Mouse (Mus musculus) urinary bladder, postnatal 10 days (tissue): ENCODE results near the gene Zmym3.
"Not testable (repeated sequence)": the region's sequence is repeated elsewhere in the genome, so short reads cannot be mapped to it uniquely, and the experiment has no call there.

Experiments
- DNase-seq: peaks from one replicate; pipeline ENCODE4 v3.0.0; 2022; ENCODE audit warnings: low spot score

Gene Zmym3

DNA sequence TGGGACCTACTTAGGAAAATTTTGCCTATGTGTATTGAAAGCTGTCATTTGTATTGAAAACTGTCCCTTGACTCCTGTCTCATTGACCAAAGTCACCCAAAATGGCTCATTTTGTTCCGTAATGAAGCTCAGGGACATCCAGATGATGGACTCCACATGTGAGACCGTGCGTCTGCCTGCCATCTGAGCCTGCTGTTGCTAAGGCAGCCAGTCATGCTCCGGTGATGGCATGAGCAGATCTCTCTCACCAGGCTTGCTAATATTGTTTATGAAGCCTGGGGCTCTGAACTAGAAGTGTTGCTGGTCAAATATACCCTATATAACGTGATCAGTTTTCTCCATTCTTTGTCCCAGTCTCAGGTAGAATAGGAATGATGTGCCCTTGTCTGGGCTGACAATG lies 47.7 kb downstream of the Zmym3 start:
- DNase-seq: no peak

DNA sequence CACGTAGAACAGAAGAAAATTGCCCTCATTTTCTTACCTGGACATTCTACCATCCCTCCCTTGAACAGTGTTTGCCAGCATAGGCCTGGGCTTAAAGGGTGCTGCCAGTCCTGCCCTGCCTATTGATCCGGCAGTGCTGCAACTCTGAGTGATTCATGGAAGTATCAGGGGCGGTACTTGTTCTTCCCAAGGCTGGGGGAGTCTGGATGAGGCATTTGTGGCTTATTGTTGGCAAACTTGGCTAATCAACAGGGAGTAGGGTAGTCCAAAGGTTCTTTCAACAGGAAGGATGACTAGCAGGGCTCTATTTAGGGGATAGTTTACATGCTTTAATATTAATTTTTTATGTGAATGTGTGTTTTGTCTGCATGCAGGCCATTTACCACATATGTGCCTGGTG lies 50.1 kb downstream of the Zmym3 start:
- no peak for DNase-seq

DNA sequence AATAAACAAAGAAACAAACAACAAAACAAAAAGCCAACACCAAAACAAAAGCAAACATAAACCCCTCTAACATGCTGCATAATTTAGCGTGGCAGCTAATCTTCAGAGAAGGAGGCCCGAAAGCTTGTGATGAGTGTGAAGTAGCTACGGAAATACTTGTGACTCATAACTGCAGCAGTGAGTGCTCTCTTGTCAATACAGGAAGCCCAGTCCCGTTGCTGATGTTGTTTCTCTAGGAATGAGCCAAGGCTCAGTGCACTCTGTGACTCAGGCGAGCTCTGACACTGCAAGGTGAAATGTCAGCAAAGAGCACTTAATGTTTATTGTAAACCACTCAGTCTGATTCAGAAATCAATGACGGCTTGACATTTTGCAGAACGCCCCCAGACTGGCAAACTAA lies 51.6 kb downstream of the Zmym3 start:
- DNase-seq: no peak

DNA sequence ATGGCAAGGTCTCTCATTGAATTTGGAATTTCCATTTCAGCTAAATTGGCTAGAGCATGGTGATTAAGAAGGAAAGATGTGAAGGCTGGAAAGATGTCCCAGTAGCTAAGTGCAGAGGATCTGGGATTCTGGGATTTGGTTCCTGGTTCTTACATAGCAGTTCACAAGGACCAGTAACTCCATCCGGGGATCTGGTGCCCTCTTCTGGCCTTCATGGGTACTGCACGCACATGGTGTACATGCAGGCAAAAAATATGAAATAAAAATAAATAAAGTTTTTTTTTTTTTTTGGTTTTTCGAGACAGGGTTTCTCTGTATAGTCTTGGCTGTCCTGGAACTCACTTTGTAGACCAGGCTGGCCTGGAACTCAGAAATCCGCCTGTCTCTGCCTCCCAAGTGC lies 61.7 kb downstream of the Zmym3 start:
- not testable (repeated sequence) for DNase-seq
